Mouse (Mus musculus) spleen, adult 18-20 months (tissue): ENCODE results near the gene Steap3.

Experiments
- DNase-seq, 2 experiments: peaks; one replicate each; pipeline ENCODE4 v3.0.0; 2022; ENCODE audit warnings: mixed read lengths in 2 of 2

The Steap3 gene

DNA sequence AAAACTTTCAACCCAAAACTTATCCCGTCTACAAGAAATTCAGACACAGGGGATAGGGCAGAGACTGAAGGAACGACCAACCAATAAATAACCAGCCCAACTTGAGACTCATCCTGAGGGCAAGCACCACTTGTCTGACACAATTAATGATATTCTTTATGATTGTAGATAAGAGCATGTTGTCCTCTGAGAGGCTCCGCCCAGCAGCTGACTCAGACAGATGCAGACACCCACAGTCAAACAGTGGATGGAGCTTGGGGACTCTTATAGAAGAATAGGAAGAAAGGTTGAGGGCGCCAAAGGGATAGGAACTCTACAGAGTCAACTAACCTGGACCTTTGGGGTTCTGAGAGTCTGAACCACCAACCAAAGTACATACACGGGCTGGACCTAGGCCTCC is 22.7 kb downstream of the Steap3 start:
- DNase-seq: no peak

DNA sequence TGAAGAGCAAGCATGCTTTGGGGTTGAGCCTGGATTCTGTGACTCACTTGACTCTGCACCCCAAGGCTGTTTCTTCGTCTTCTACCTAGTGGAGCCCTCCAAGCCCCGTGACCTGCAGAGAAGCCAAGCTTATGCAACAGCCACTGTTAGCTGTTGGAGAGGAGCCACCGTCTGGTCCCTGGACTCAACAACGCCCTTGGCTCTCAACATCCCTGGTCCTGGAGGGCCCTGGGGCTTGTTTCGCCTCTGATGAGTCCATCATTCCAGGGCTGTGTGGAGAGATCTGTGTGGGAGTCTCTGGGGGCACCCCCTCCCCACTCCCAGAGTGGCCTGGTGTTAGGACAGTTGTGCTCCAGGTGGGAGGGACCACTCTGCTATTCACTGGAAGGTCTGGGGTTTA is 24.3 kb downstream of the Steap3 start:
- DNase-seq: no peak

DNA sequence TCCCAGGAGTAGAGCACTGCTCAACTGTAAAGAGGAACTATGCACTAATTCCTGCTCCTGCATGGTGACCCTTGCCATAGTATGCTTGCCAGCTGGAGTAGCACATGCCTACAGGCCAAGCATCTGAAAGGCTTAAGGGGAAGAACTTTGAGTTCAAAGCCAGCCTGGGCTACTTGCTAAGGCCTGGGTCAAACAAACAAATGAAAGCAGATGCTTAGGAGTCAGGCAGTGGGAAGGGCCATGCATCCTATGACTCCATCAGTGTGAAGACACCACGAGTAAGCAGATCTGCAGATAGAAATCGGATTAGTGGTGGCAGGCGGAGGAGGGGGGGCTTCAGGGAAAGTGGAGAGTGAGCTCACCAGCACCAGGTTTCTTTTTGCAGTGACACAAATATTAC is 25.2 kb downstream of the Steap3 start:
- DNase-seq: no peak

DNA sequence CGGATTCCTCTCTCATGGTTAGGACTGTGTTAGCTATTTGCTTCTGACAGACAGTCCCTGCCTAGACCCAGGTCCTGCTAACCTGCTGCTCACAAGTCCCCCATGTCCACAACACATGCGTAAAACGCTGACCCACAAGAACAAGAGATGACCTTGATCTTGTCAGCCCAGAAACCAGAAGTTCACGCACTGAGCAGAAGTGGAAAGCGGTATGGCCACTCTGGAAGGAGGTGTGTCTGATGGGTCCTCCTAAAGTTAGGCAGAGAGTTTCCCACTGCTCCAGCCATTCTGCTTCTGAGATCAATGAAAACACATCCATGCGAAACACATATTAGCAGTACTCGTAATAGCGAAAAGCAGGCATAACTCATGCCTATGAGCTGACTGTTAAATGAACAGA is 25.6 kb downstream of the Steap3 start:
- DNase-seq: no peak

DNA sequence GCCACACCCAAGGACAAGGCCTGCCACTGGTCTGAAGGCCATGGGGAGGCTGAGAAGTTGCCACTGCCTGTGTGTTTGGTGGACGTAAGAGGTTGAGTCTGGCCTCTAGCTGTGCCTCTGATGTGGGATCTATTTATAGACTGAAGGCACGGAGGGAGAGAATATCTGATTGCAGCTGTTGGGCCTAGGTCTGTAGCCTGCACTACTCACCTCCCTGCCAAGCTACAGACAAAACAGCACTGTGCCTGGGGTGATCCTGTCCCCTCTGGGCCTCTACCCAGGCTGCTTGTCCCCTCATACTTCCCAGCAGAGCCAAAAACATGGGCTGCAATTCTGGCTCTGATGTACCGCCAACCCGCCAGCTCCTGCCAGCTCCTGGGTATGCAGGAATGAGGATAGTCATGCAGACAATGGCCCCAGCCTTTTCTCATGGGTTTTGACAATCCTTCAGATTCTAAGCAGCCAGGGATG is 26.8 kb downstream of the Steap3 start:
- DNase-seq: no peak

DNA sequence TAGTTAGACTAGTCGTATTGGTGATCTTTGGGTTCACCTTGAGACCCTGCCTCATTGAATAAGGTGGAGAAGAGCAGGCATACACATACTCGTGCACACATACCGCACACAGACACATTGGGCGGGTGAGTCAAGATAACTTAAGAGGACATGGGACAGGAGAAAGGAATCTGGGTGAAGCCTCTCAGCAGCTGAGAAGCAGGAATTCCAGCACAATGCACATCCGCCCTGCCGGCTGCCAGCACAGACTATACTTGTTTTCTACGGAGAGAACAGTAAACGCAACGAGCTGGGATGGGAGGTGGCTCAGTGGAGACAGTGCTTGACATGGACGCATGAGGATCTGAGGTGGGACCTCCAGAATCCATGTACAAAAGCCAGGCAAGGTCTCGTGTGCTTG is 27.9 kb downstream of the Steap3 start:
- no peak for DNase-seq

DNA sequence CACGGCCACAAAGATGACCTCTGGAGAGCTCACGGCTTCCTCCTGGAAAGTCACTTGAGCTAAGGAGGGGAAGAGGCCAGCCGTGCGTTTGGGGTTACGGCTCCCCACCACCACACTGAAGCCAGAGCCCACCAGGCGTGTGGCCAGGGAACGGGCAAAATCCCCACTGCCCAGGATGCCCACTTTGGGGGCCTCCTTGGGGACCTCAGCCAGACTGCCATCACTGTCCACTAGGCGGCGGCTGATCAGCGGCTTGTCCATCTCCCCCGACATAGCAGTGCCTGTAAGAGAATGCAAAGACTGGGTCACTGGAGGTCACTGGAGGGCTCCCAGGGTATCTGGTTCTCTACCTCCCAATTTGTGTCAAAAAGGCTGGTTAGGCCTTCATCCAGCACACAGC is 28.5 kb downstream of the Steap3 start:
- no peak for DNase-seq

DNA sequence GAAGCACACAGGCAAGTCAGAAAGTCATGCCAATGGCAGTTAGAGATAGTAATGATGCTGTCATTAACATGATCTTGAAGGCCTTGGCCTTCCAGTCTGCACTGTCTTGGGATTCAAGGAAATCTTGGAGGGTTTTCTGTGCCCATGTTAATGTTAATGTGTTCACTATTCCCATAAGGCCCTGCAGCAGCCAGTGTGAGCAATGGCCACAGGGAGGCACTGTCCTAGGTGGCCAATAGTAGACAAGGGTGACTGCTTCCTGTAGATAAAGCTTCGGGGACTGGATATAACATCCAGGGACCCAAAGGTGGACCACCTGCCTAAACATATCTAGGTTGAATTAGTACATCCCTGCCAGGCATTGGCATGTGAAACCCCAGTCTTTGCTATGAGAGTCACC is 35.4 kb downstream of the Steap3 start:
- DNase-seq: no peak

DNA sequence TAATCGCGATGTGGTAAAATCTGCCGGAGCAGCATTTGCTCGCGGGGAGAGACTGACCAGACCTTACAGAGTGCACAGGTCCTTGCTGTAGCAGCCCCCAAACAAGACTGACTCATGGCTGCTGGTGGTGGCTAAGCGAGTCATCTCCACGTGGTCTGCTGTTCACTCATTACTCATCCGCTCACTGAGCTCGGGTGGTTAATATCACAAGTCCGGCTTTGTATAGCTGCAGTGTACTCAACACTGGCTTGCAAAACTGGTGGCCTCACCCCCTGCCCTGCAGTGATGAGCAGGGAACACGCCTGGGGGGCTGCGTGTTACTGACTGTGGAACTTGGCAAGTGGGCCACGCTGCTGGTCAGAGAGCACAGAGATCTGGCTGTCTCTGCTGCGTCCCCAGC is 36.1 kb downstream of the Steap3 start:
- DNase-seq: no peak

DNA sequence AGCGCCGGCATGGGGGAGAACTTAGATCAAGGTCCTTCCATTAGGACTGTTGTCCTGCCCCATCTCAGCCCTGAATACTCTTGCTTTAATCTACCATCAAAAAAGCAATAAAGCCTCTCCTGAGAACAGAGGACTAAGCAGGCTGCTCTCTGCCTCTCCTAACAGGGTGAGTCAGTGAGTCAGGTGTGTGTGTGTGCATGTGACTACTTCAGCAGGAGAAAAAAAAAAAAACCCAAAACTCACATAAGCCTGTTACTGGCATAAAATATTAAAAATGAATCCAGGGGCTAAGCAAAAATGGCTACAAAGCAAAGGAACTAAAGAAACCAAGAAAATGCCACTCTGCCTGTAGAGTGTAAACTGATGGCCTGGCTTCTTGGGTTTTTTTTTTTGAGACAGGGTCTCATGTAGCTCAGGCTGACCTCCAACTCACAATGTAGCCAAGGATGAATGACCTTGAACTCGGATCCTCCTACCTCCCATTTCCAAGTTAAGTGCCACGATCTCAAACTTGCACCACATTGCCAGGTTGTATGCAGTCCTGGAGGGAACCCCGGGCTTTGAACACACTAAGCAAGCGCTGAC is 36.8 kb downstream of the Steap3 start:
- no peak for DNase-seq

DNA sequence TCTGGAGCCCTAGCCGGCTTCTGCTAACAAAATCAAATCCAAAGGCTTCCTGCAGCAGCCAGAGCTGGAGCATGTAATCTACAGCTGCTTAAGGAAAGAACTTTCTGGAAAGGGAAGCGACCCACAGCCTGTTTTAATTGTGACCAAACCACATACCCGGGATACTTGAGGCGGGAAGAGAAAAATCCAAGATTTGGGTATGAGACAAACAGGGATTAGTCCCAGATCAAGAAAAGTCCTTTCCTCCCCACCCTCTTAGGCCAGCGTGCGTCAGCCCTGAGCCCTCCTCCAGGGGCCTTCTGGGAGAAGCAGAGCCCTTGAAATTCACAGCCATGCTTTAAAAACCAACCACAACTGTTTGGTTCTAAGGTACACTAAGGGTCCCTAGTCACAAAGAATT is 40.3 kb downstream of the Steap3 start:
- no peak for DNase-seq

DNA sequence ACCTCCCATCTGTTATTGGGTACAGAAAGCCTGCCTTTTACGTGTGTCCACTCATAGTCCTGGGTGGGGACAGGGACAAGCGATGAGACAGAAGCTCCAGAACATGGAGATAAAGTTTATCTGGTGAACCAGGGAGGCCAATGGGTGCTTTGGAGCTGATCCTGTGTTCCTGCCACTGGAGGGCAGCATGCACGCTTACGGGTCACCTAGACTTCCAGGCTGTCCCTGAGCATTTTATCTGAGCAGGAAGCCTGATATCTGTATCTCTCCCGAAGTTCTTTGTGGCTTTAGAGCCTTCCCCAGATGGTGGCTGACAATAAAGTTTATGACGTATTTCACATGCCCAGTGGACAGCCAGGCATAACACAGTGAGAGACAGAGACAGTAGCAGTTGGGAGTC is 41.2 kb downstream of the Steap3 start:
- no peak for DNase-seq

DNA sequence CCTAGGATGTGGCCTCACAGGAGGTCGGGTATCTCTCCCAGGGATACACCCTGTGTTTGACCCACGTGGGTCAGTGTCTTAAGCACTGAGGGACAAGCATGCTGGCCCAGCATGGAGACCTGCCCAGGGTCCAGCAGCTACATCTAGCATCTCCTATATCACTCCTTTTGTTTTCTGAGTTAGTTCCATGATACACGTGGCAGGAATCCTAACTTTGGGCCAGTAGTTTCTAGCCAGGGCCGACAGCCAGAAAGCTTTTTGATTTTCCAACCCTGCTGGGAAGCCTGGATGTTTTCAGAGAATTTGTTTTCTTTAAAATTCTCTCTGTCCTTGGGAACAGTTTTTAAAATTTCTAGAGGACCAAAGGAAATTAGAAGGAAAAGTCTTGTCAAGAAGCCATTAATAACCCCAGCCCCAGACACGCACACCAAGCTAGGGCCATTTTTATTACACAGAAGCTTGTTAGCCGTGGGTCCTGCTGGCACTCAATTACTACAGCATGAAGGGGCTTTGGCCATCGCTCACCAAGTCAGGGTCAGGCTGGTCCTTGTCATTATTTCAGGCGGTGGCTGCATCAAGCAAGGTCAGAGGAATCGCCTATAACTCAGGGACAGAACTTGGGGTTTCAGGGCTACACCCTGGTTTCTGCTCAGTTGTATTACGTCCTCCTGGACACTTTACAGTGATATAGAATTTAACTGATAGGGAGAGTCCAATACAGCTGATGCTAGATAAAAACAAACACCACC is 42.6 kb downstream of the Steap3 start:
- DNase-seq: no peak

DNA sequence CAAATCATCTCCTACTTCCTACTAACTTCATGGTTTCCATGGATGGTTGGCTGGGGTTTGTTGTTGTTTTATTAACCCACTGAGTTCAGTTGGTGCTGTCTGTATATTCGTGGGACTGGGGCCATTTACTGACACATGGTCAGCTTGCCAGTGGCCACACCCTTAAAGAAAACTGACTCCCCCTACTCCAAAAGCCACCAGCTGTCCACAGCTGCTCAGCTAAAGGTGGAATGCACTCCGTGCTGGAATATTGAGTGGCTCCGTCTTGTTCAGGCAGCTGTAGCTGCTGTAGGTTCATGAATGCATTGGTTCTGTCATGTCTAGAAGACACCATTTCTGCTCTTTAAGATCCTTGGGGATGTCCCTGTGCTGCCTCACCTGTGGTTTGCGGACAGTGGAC is 48.9 kb downstream of the Steap3 start:
- DNase-seq: no peak

DNA sequence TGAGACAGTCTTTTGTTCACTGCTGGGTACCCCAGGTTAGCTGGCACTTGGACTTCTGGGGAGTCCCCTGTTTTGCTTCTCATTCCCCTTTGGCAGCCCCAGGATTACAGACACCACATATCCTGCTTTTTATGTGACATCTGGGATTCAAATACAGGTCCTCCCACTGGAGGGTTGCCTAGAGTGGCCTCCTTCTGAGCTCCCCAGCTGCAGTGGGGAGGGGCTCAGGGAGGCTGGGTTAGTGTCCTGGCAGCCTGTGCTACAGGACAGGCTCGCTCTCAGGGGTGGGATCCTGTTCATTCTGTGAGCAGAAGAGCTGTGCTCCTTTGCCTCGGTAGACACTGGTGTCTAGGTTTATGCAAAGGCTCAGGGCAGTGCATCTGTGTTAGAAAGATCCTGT is 51.2 kb downstream of the Steap3 start:
- DNase-seq: no peak

DNA sequence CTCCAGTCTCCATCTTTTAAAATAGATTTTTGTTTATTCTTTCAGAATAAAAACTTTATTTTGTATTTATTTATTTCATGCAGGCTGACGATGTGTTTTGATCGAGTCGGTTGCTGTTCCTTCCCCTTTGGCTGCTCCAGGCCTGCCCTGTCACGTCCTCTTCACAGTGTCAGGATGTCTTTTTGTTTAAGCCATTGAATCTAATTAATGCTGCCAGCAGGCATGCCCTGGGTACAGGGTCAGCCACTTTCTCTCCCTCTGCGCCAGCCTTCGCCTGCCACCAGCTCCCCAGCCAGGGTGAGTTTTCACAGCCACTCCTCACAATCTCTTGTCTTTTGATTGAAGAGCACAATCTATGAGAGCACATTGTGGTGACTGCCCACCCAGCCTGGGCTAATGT is 51.7 kb downstream of the Steap3 start:
- no peak for DNase-seq

DNA sequence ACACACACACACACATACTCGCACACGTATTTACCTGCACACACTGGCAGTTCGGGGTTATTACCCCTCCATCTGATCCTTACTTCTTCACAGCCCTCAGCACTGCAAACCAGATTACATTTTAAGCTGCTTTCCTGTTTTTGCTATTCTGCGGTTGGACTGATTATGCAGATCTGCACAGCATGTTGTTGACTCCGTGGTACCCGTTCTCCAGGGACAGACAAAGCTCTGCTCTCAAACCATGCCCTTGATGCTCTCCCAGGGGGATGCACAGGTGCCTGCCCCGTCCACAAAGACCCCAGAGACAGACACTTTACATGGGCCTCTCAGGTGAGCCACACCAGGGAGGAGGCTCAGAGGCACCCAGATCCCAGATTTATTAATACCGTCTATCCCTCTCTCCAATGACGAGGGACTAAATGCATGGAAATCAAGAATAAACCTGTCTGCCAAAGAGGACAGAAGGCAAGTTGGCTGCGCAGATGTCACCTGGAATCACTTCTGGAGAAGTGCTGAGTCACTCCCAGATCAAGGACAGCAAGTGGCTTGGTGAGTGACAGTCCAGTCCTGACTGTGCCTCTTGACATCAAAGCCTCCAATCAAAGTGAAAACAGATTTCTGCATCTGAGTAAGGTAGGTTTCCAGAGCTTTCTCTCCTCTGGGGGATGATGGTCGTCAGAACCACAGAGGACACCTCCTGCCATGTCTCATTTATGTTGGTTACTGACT is 63.8 kb downstream of the Steap3 start:
- DNase-seq: peak in 1 of 2 experiments; percentile 9

DNA sequence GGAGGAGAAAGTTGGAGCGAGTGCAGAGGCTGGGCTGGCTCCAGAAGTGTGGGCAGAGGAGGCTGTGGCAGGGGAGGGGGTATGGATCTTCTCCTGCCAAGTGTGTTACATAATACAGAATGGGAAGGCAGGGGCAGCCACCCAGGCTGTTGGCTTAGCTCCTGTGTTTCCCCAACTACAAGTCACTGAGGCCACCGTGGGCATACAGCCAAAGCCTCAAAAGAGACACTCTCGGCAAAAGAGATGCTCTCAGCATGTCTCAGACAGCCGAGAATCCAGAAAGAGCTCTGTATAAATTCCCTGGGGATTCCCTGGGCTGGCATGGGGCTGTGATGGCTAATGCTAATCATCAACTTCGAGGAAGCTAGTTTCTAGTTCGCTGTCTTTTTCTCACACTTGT is 64.9 kb downstream of the Steap3 start:
- no peak for DNase-seq

DNA sequence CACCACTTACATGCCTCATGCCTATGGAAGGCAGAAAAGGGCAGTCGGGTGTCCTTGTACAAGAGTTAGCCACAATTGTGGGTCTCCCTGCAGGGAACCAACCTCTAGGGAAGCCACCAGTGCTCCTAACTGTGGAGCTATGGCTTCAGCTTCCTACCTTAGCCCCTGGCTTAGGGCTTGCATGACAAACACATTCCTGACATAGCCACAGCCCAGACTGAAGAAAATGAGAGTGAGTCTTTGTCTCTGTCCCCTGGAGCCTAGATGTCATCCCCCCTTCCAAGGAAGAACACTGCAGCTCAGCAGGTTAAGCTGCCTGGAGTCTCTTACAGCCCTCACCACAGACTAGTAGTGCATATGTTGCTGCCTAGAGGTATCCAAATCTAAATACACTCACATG is 67.7 kb downstream of the Steap3 start:
- no peak for DNase-seq

DNA sequence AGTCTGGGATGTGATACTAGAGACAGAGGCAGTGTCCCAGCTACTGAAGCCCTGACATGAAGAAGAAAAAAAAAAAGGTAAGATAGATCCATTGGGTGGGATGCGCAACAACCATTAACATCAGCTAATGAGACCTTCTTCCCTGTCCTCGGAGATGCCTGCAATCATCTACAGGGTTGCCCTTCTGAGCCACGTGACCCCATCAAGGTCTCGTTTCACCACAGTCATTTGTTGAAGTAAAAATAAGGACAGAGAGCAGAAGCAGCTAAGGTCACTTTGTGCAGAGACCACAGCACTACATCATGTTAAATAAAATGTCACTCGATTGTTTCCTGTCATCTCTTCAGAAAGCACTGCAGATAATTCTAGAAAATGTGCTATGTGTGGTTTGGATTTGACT is 68.7 kb downstream of the Steap3 start:
- DNase-seq: no peak

DNA sequence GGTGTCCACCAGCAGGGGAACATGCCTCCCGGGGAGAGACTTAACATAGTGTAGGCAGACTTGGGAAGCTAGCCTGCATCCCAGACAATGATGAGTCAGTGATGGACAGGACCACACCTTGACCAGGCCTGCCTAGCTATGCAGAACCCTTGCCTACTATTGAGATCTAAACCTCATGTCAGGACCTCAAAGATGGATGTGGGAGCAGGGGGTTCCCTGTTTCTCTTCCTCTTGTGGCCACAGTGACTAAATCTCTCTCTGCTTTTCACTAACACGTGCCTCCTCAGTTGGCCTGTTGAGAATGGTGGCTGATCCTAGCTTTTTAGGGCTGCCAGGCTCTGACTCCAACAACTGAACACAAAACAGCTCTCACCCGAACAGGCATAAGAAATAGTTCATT is 70.0 kb downstream of the Steap3 start:
- DNase-seq: no peak

DNA sequence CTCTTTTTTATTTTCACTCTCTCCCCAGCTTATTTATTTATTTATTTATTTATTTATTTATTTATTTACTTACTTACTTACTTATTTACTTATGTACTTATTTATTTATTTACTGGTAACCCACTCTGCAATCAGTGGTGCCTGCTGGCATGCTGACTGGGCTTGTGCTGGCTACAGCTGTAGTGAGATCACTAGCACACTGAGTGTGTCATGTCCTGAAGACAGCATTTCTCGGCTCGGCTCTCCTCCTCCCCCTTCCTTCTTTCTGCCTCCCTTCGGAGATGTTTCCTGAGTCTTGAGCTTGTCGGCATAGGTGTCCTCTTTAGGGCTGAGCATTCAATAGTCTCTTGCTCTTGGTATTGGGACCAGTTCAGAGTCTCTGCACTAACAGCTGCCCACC is 73.6 kb downstream of the Steap3 start:
- DNase-seq: no peak

DNA sequence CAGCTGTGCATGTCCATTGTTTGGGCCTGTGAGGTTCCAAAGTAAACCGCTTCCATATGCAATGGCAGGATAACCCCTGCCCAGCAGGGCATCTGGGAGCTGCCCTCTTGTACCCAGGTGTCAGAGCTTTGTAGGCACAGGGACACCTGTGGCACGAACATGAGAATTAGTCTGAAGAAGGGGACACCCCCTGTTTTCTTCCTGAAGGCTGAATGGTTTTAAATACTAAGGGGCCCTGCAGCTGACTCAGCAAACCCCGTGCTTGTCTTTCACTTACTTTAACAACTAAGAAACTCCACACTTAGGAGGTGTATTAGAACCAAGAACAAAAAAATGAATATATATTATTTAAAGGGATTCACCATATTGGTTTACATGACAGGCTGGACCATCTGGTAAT is 74.4 kb downstream of the Steap3 start:
- DNase-seq: no peak

DNA sequence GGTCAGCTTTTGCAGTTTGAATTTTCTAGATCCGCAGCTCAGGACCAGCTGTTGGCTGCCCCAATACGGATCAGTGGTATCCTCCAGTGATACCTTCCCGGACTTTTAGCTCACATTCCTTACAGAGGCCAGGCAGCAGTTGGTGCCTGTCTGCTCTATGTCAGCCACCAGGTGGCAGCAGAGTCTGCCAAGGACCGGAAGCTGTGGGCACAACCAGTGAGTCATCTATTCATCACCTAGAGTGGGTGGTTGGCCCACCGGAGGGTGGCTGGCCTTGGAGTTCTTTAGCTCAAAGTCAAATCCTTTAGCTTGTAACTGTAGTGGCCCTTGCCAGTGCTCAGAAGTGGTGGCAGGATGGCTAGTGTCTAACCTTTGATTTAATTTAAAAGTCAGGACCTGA is 75.3 kb downstream of the Steap3 start:
- DNase-seq: peak; percentile 55 to 74
